Mouse (Mus musculus): ENCODE measurements at regions not wholly inside any gene's neighbourhood (a gene's known extent, or its start where the extent isn't known, plus 50 kb on each side); places are given as distances from the start of the nearest gene placed in this dataset.

- TF ChIP-seq MEF2A (IDR thresholded peaks at IDR 0.05; ENCODE audit: extremely low read depth, insufficient replicate concordance, low read depth, low read length, poor library complexity, severe bottlenecking) (no peak), TAL1 (IDR thresholded peaks at IDR 0.05; ENCODE audit: low read length) (no peak)
Observed at GRCm38 (mm10) chr6:94951971-94952768, 164.9 kb upstream of the Kbtbd8 start.
